Mouse (Mus musculus) midbrain, embryonic 14.5 days (tissue): ENCODE data around the gene Them5. TPM values are rescaled to one million over a fixed set of nuclear protein-coding genes. Genes with fewer than 3 reads are reported as not detected.

Experiments used
- ATAC-seq: fragments of 200-750 bp; cut with Nextera tagmentation; 2 replicates; pipeline ENCODE4 v1.8.0; 2017; ENCODE audit warnings: moderate number of reproducible peaks, moderate library complexity; ENCODE audit not compliant: low FRiP score, low TSS enrichment
- DNase-seq: peaks from one replicate; pipeline ENCODE4 v3.0.0-alpha.2; 2015
- H3K27ac ChIP-seq: fragments of 300-500 bp; sonication (generic); replicated peaks from 2 replicates; pipeline ENCODE4 v1.5.1; 2014; ENCODE audit warnings: mild to moderate bottlenecking, low read depth, low read length, moderate library complexity
- H3K27me3 ChIP-seq: fragments of 300-500 bp; sonication (generic); 2 replicates; pipeline ENCODE4 v1.6.1; 2014; ENCODE audit warnings: low read length, control low read depth, mixed read lengths; ENCODE audit not compliant: control insufficient read depth, insufficient read depth
- H3K36me3 ChIP-seq: fragments of 300-500 bp; sonication (generic); 2 replicates; pipeline ENCODE4 v1.6.1; 2014; ENCODE audit warnings: low read length, control low read depth; ENCODE audit not compliant: control insufficient read depth, insufficient read depth
- H3K4me1 ChIP-seq: fragments of 300-500 bp; sonication (generic); 2 replicates; pipeline ENCODE4 v1.6.1; 2014; ENCODE audit warnings: mild to moderate bottlenecking, antibody characterized with exemption, low read length, control low read depth; ENCODE audit not compliant: control insufficient read depth, insufficient read depth
- H3K4me2 ChIP-seq: fragments of 300-500 bp; sonication (generic); 2 replicates; pipeline ENCODE4 v1.6.1; 2014; ENCODE audit warnings: mild to moderate bottlenecking, low read length, moderate library complexity
- H3K4me3 ChIP-seq: fragments of 300-500 bp; sonication (generic); replicated peaks from 2 replicates; pipeline ENCODE4 v1.5.1; 2014; ENCODE audit warnings: low read depth, low read length
- H3K9ac ChIP-seq: fragments of 300-500 bp; sonication (generic); replicated peaks from 2 replicates; pipeline ENCODE4 v1.6.1; 2014; ENCODE audit warnings: mild to moderate bottlenecking, low read length, moderate library complexity
- H3K9me3 ChIP-seq: fragments of 300-500 bp; sonication (generic); 2 replicates; pipeline ENCODE4 v1.6.1; 2016; ENCODE audit warnings: low read length, control low read depth, mixed read lengths; ENCODE audit not compliant: control insufficient read depth
- WGBS: fragments of 180-500 bp; shearing (Covaris S2); extraction: QIAGEN DNeasy Blood & Tissue Kit; methylation state at CpG from one replicate; pipeline ENCODE4 v1.1.7; 2014; 5-methylcytosine and 5-hydroxymethylcytosine counted together
- polyA plus RNA-seq: library from polyadenylated mRNA; unstranded; fragments of >200 nt; fragmentation: Nextera tagmentation; extraction: Ambion mirVana; gene quantifications from 2 replicates; pipeline ENCODE4 v1.2.1, GENCODE M21; 2014

The Them5 gene
- polyA plus RNA-seq, 1 experiment from 2014 or later: not detected

- 88% methylated on average over 3 of the region's 3 CpGs for WGBS
- H3K27ac ChIP-seq: no peak overlapping the region
Measured at GRCm38 (mm10) chr3:94338522-94338921, 3.4 kb upstream of the Them5 start.

GRCm38 (mm10) chr3:94342552-94342951 lies 653 bp downstream of the Them5 start:
- ATAC-seq: no peak
- no peaks in the 10 kb centered on the region for H3K36me3 ChIP-seq
- DNase-seq: peak; percentile 41
- H3K27ac ChIP-seq: no peak overlapping the region
- 43% methylated on average over 1 of the region's 1 CpGs for WGBS
- no peak overlapping the region for H3K4me3 ChIP-seq
- no peaks in the 10 kb centered on the region for H3K9me3 ChIP-seq
- H3K9ac ChIP-seq: no peak overlapping the region
- H3K27me3 ChIP-seq: no peaks in the 10 kb centered on the region
- no peak overlapping the region for H3K4me2 ChIP-seq
- no peaks in the 10 kb centered on the region for H3K4me1 ChIP-seq

More at GRCm38 (mm10) chr3:94338522-94338921, 3.4 kb upstream of the Them5 start:
- H3K4me2 ChIP-seq: no peak overlapping the region
- ATAC-seq (no peak), DNase-seq (no peak)
- H3K27me3 ChIP-seq: no peaks in the 10 kb centered on the region
- H3K4me1 ChIP-seq: no peaks in the 10 kb centered on the region
- no peaks in the 10 kb centered on the region for H3K9me3 ChIP-seq
- H3K36me3 ChIP-seq: no peaks in the 10 kb centered on the region
- no peak overlapping the region for H3K9ac ChIP-seq
- H3K4me3 ChIP-seq: no peak overlapping the region

- ATAC-seq (no peak), DNase-seq (no peak)
- H3K4me3 ChIP-seq: no peak overlapping the region
- H3K9ac ChIP-seq: no peak overlapping the region
- H3K9me3 ChIP-seq: no peaks in the 10 kb centered on the region
- no peaks in the 10 kb centered on the region for H3K4me1 ChIP-seq
- H3K36me3 ChIP-seq: no peaks in the 10 kb centered on the region
- no peak overlapping the region for H3K4me2 ChIP-seq
- H3K27ac ChIP-seq: no peak overlapping the region
- WGBS: 80% methylated on average over 2 of the region's 2 CpGs
- no peaks in the 10 kb centered on the region for H3K27me3 ChIP-seq
Measured at GRCm38 (mm10) chr3:94344182-94344581, 2.3 kb downstream of the Them5 start.

GRCm38 (mm10) chr3:94344897-94345296 lies 3.0 kb downstream of the Them5 start:
- H3K27ac ChIP-seq: no peak overlapping the region
- no peak overlapping the region for H3K4me2 ChIP-seq
- no peak for DNase-seq
- ATAC-seq: no peak
- no peaks in the 10 kb centered on the region for H3K4me1 ChIP-seq
- no peaks in the 10 kb centered on the region for H3K9me3 ChIP-seq
- H3K4me3 ChIP-seq: no peak overlapping the region
- H3K36me3 ChIP-seq: no peaks in the 10 kb centered on the region
- 53% methylated on average over 3 of the region's 3 CpGs for WGBS
- H3K9ac ChIP-seq: no peak overlapping the region
- H3K27me3 ChIP-seq: no peaks in the 10 kb centered on the region

GRCm38 (mm10) chr3:94348146-94348545 lies 6.2 kb downstream of the Them5 start:
- H3K36me3 ChIP-seq: no peaks in the 10 kb centered on the region
- H3K4me2 ChIP-seq: no peak overlapping the region
- no peak overlapping the region for H3K4me3 ChIP-seq
- H3K4me1 ChIP-seq: no peaks in the 10 kb centered on the region
- no peaks in the 10 kb centered on the region for H3K9me3 ChIP-seq
- 80% methylated on average over 2 of the region's 2 CpGs for WGBS
- DNase-seq (no peak), ATAC-seq (no peak)
- no peak overlapping the region for H3K9ac ChIP-seq
- no peak overlapping the region for H3K27ac ChIP-seq
- no peaks in the 10 kb centered on the region for H3K27me3 ChIP-seq

- Histone ChIP-seq H3K36me3 (no peaks in the 10 kb centered on the region), H3K27me3 (0 out of 2 replicates have a peak, but pooled peaks cover 7% of the 10 kb centered on the region), H3K4me3 (no peak overlapping the region), H3K9ac (no peak overlapping the region), H3K4me2 (no peak overlapping the region), H3K4me1 (0 out of 2 replicates have a peak, but pooled peaks cover 4% of the 10 kb centered on the region), H3K9me3 (no peaks in the 10 kb centered on the region), H3K27ac (no peak overlapping the region)
- 5% methylated on average over 1 of the region's 1 CpGs for WGBS
- ATAC-seq: no peak
- DNase-seq: peak; percentile 64
Measured at GRCm38 (mm10) chr3:94360812-94361211, 18.9 kb downstream of the Them5 start.

GRCm38 (mm10) chr3:94362138-94362537 lies 20.2 kb downstream of the Them5 start, which contains the start of gene C2cd4d:
Gene C2cd4d, plus strand, starts transcription at chr3:94362438.
- ATAC-seq (no peak), DNase-seq (no peak)
- H3K9ac ChIP-seq: peak within 1 kb of the TSS; percentile 80
- H3K27me3 ChIP-seq: 0 out of 2 replicates have a peak, but pooled peaks cover 7% of the 10 kb centered on the region
- H3K4me3 ChIP-seq: peak within 1 kb of the TSS; percentile 53
- no peaks in the 10 kb centered on the region for H3K36me3 ChIP-seq
- 0 out of 2 replicates have a peak, but pooled peaks cover 4% of the 10 kb centered on the region for H3K4me1 ChIP-seq
- H3K27ac ChIP-seq: no peak within 1 kb of the TSS
- WGBS: 18% methylated on average over 7 of the region's 7 CpGs
- no peaks in the 10 kb centered on the region for H3K9me3 ChIP-seq
- H3K4me2 ChIP-seq: peak within 1 kb of the TSS; percentile 85

- Histone ChIP-seq H3K4me1 (0 out of 2 replicates have a peak, but pooled peaks cover 4% of the 10 kb centered on the region), H3K9me3 (no peaks in the 10 kb centered on the region), H3K27me3 (0 out of 2 replicates have a peak, but pooled peaks cover 7% of the 10 kb centered on the region), H3K27ac (peak overlapping the region; percentile 68), H3K36me3 (no peaks in the 10 kb centered on the region), H3K4me2 (peak overlapping the region; percentile 85), H3K9ac (peak overlapping the region; percentile 80), H3K4me3 (peak overlapping the region; percentile 53)
- DNase-seq: peak; percentile 78
- 6% methylated on average over 87 of the region's 97 CpGs for whole genome bisulfite sequencing
- peak; percentile 69 for ATAC-seq
Measured at GRCm38 (mm10) chr3:94363291-94364153, 21.6 kb downstream of the Them5 start.
